Mouse (Mus musculus) hindbrain, embryonic 15.5 days (tissue): ENCODE measurements around the gene Plekhm3. TPM values are rescaled to one million over a fixed set of nuclear protein-coding genes. Genes with fewer than 3 reads are reported as not detected.

ENCODE experiments used
- ATAC-seq: fragments of 200-750 bp; cut with Nextera tagmentation; 2 replicates; pipeline ENCODE4 v1.8.0; 2017; ENCODE audit warnings: low read depth, moderate number of reproducible peaks, moderate TSS enrichment; ENCODE audit not compliant: low FRiP score
- H3K27ac ChIP-seq: fragments of 300-500 bp; sonication (generic); replicated peaks from 2 replicates; pipeline ENCODE4 v1.5.1; 2015; ENCODE audit warnings: mild to moderate bottlenecking, inconsistent platforms
- H3K27me3 ChIP-seq: fragments of 300-500 bp; sonication (generic); 2 replicates; pipeline ENCODE4 v1.6.1; 2015; ENCODE audit warnings: control low read depth, inconsistent platforms
- H3K36me3 ChIP-seq: fragments of 300-500 bp; sonication (generic); 2 replicates; pipeline ENCODE4 v1.6.1; 2015; ENCODE audit warnings: control low read depth, inconsistent platforms
- H3K4me1 ChIP-seq: fragments of 300-500 bp; sonication (generic); replicated peaks from 2 replicates; pipeline ENCODE4 v1.6.1; 2015; ENCODE audit warnings: control low read depth, inconsistent platforms
- H3K4me2 ChIP-seq: fragments of 300-500 bp; sonication (generic); 2 replicates; pipeline ENCODE4 v1.6.1; 2015; ENCODE audit warnings: moderate library complexity, mild to moderate bottlenecking, inconsistent platforms
- H3K4me3 ChIP-seq: fragments of 300-500 bp; sonication (generic); 2 replicates; pipeline ENCODE4 v1.5.1; 2015; ENCODE audit warnings: mild to moderate bottlenecking, inconsistent platforms
- H3K9ac ChIP-seq: fragments of 300-500 bp; sonication (generic); 2 replicates; pipeline ENCODE4 v1.6.1; 2015; ENCODE audit warnings: inconsistent platforms
- H3K9me3 ChIP-seq: fragments of 300-500 bp; sonication (generic); 2 replicates; pipeline ENCODE4 v1.6.1; 2016; ENCODE audit warnings: control low read depth, inconsistent platforms
- WGBS: fragments of 180-500 bp; shearing (Covaris S2); methylation state at CpG from one replicate; pipeline ENCODE4 v1.1.7; 2015; 5-methylcytosine and 5-hydroxymethylcytosine counted together
- polyA plus RNA-seq: library from polyadenylated mRNA; unstranded; fragments of >200 nt; fragmentation: Nextera tagmentation; extraction: Ambion mirVana; gene quantifications from 2 replicates; pipeline ENCODE4 v1.2.1, GENCODE M21; 2015

Gene Plekhm3
- polyA plus RNA-seq, 1 experiment from 2014 or later, result 11.1 TPM

DNA sequence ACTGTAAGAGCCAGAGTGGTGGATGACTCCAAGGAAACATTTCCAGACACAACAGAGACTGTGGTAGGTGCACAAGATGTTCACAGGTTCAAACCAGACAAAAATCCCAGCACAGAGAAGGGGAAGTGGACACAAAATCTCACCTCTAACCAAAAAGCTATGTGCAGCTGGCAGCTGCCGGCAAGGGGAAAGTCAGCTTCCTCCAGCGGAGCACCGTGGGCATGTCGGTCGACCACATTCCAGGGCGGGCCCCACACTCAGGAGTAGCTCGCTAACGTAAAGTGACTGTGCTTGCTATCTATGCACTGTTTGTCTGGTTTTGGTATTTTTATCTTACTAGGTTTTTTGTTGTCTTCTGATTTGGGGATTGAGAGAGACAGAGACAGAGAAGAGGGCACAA lies 7.2 kb downstream of the Plekhm3 start:
- H3K27ac ChIP-seq, result no peak overlapping the region
- no peak overlapping the region for H3K4me2 ChIP-seq
- no peak overlapping the region for H3K4me3 ChIP-seq
- no peak overlapping the region for H3K9ac ChIP-seq
- H3K36me3 ChIP-seq, result 0 out of 2 replicates have a peak, but pooled peaks cover 3% of the 10 kb centered on the region
- no peaks in the 10 kb centered on the region for H3K9me3 ChIP-seq
- 83% methylated on average over 8 of the region's 8 CpGs for WGBS
- no peak for ATAC-seq
- H3K27me3 ChIP-seq, result no peaks in the 10 kb centered on the region
- no peaks in the 10 kb centered on the region for H3K4me1 ChIP-seq

DNA sequence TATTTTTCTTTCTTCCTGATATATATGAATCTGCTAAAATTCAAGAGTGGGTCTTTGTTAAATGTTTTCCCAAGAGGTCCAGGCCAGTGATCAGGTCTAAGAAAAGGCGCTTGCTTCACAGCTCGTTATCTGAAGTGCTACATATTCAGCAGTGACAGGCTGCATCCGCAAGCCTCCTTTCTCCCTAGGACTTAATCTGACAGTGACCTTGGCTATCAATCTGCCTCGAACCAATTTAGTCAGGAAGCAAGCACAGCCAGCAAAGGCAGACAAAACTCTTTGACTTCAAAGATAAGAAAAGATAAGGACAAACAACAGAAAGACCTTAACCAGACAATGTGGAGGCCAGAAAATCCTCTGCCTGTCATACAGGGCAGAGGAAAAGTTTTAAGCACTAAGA lies 10.5 kb downstream of the Plekhm3 start:
- ATAC-seq, result no peak
- H3K4me2 ChIP-seq, result no peak overlapping the region
- no peaks in the 10 kb centered on the region for H3K27me3 ChIP-seq
- 0 out of 2 replicates have a peak, but pooled peaks cover 9% of the 10 kb centered on the region for H3K36me3 ChIP-seq
- H3K4me1 ChIP-seq, result no peaks in the 10 kb centered on the region
- no peak overlapping the region for H3K9ac ChIP-seq
- no peak overlapping the region for H3K4me3 ChIP-seq
- no peaks in the 10 kb centered on the region for H3K9me3 ChIP-seq
- WGBS, result 53% methylated on average over 4 of the region's 4 CpGs
- H3K27ac ChIP-seq, result no peak overlapping the region

DNA sequence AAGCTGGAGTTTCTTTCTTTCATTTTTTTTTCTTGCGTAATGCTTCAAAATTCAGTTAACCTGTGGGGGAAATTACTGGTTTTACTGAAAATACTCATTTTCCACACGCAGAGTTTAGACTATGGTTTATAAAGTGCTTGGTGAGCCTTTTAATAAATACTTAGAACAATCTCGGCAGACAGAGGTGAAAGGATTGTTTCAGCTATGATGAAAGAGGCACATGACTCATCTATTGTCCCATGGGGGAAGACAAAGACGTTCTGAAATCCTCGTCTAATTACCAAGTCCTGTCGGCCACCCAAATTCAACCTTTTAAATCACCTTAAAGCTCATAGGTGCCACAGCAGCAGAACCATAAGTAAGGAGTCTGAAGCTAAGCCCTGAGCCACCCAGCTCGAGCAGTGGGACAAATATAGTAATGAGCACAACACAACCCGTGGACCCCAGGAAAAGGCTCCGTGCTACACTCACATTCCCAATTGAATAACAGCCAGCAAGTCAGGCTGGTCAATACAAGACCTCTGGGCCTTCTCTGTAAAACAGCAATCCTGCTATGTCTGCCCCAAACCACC lies 11.3 kb downstream of the Plekhm3 start:
- H3K4me2 ChIP-seq, result no peak overlapping the region
- ATAC-seq, result no peak
- WGBS, result 59% methylated on average over 9 of the region's 9 CpGs

DNA sequence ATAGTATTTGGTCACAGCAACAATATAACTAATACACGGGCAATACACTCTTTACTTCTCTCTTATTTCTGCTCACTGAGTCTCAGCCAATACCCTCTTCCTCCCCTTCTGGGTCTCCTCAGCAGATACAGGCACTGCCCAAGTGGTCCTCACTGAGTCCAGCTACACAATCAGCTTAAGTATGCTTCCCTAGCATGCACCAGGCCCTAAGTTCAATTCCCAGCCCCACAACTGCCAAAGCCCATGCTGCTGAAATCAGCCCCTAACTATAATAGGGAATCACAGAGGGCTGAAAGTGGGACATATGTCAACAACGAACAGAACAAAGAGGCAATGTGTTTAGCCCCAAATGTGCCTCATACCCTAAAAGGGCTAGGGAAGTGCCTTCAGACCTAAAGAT lies 11.9 kb downstream of the Plekhm3 start:
- no peak for ATAC-seq
- no peaks in the 10 kb centered on the region for H3K9me3 ChIP-seq

More for the DNA sequence above, 11.3 kb downstream of the Plekhm3 start:
- Histone ChIP-seq H3K36me3 (0 out of 2 replicates have a peak, but pooled peaks cover 9% of the 10 kb centered on the region), H3K9me3 (no peaks in the 10 kb centered on the region), H3K27me3 (no peaks in the 10 kb centered on the region), H3K4me1 (no peaks in the 10 kb centered on the region), H3K4me3 (no peak overlapping the region), H3K9ac (no peak overlapping the region), H3K27ac (no peak overlapping the region)

DNA sequence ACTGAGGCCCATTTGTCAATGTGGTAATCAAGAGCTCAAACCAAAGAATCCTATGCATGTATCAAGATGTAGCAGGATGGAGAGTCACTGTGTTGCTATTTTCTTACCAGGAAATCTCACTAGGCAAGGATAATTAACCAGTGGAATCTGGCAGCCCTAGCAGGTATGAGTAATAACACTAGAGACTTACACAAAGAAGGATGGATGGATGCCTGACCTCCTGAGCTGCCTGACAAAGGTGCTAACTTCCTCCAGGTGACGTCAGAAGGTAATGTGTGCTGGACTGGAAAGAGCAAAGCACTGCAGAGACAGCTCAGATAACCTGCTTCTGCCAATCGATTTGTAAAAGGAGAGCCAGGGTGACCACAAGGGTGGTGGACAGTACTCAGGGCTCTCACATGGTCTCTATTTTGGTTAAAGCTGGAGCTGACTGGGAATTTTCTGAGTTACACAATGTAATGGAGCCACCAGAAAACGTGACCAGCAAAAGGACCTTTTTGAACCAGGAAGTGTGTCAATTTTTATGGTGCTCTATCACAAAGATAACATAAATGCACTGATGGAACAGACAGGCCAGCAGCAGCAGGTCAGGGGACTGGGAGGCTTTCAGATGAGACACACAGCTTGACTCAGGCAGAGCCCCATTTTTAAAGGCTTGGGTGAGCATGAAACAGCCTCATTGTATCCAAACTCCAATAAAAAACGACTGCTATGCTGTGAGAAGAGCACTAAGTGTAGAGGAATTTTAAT lies 14.4 kb downstream of the Plekhm3 start:
- H3K27me3 ChIP-seq, result no peaks in the 10 kb centered on the region
- H3K4me3 ChIP-seq, result no peak overlapping the region
- no peaks in the 10 kb centered on the region for H3K9me3 ChIP-seq
- peaks cover 8% of the 10 kb centered on the region; the same call in 1 of the 2 replicates for H3K36me3 ChIP-seq
- H3K4me1 ChIP-seq, result no peaks in the 10 kb centered on the region
- no peak overlapping the region for H3K9ac ChIP-seq
- 78% methylated on average over 4 of the region's 4 CpGs for WGBS
- H3K4me2 ChIP-seq, result no peak overlapping the region
- ATAC-seq, result no peak
- H3K27ac ChIP-seq, result no peak overlapping the region

More for the DNA sequence above, 11.9 kb downstream of the Plekhm3 start:
- Histone ChIP-seq H3K9ac (no peak overlapping the region), H3K4me2 (no peak overlapping the region), H3K36me3 (0 out of 2 replicates have a peak, but pooled peaks cover 9% of the 10 kb centered on the region), H3K27ac (no peak overlapping the region), H3K27me3 (no peaks in the 10 kb centered on the region), H3K4me1 (no peaks in the 10 kb centered on the region), H3K4me3 (no peak overlapping the region)
- WGBS, result 94% methylated on average over 2 of the region's 2 CpGs

DNA sequence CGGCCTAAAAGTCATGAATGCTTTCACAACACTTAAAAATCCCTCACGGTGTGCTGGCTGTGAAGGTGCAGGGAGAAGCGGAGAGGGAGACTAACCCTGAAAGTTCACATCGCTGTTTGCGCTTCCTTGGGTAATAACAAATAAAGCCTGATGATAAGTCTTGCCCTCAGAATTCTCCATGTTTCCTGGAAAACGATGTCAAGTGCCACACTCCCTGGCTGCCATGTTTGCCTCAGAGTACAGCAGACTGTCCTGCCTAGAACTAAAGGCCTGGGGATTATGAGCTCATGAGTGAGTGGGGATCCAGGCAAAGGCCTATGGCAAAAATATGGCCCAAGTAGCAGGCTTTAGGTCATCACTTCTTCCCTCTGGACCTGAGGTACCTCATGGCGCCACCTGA lies 17.7 kb downstream of the Plekhm3 start:
- WGBS, result 91% methylated on average over 7 of the region's 7 CpGs
- Histone ChIP-seq H3K27me3 (no peaks in the 10 kb centered on the region), H3K9me3 (no peaks in the 10 kb centered on the region), H3K4me2 (no peak overlapping the region), H3K9ac (no peak overlapping the region), H3K36me3 (peaks cover 15% of the 10 kb centered on the region; the same call in 1 of the 2 replicates), H3K4me3 (no peak overlapping the region), H3K4me1 (no peaks in the 10 kb centered on the region), H3K27ac (no peak overlapping the region)
- no peak for ATAC-seq

DNA sequence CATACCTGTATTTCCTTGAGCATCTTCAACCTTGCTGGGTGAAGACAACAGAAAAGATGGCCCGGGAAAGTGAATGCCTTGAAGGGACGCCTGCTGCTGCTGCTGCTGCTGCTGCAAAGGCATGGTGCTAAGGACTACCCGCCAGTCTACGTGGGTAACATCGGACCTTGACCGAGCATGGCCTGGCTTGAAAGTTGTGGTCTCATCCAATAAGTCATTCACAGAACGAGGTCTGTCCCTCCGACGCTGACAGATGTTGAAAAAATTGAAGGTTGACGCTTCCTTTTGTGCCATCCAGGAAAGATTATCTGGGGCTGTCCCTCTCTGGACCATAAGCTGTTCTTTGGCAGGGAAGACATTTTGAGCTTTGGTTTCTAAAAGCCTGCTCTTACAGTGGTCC lies 18.9 kb downstream of the Plekhm3 start:
- Histone ChIP-seq H3K9ac (no peak overlapping the region), H3K27ac (no peak overlapping the region), H3K27me3 (no peaks in the 10 kb centered on the region), H3K4me3 (no peak overlapping the region), H3K4me1 (no peaks in the 10 kb centered on the region), H3K4me2 (no peak overlapping the region), H3K36me3 (peaks cover 13% of the 10 kb centered on the region; the same call in 1 of the 2 replicates), H3K9me3 (no peaks in the 10 kb centered on the region)
- no peak for ATAC-seq
- 93% methylated on average over 10 of the region's 10 CpGs for WGBS

DNA sequence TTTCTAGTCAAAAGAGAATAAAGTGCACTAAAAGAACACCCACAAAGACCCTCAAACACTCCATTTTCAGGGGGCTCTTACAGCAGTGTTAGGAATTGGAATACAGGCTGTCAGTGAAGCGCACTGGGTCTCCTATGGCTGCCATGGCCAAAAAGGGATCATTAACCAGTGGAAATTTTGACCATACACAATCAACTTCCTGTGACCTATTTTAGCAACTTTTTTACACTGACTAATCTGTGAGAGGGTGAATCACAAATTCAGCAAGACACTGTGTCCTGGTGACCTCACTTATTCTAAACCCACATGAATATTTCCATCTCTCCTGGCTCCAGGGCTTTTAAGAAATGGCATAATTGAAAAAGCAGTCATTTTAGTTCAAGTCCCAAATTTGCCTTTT lies 23.7 kb downstream of the Plekhm3 start:
- Histone ChIP-seq H3K27me3 (no peaks in the 10 kb centered on the region), H3K36me3 (peaks cover 10% of the 10 kb centered on the region; the same call in 1 of the 2 replicates), H3K27ac (no peak overlapping the region), H3K4me1 (no peaks in the 10 kb centered on the region), H3K9me3 (no peaks in the 10 kb centered on the region), H3K4me3 (no peak overlapping the region), H3K9ac (no peak overlapping the region), H3K4me2 (no peak overlapping the region)
- 100% methylated on average over 1 of the region's 1 CpGs for WGBS
- no peak for ATAC-seq

DNA sequence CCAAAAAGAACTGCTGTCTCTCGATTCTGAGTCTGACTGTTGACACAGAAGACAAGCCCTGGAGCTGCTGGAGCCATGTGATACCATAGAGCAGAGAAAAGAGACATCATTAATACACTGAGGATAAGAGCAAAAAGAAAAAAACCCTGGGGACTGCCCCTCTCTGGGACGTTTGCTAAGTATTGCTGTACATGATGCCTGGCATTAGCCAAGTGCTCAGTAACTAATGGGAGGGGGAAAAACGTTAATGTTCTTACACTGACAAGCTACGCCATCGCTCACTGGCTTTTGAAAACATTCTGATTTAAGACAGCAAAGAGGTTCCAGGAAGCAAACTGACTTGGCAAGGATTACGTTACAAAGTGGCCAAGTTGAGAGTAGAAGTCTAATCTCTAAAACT lies 26.5 kb downstream of the Plekhm3 start:
- Histone ChIP-seq H3K27ac (no peak overlapping the region), H3K9ac (no peak overlapping the region), H3K4me2 (no peak overlapping the region), H3K4me3 (no peak overlapping the region), H3K4me1 (no peaks in the 10 kb centered on the region), H3K36me3 (no peaks in the 10 kb centered on the region), H3K27me3 (no peaks in the 10 kb centered on the region), H3K9me3 (no peaks in the 10 kb centered on the region)
- ATAC-seq, result no peak
- WGBS, result 79% methylated on average over 6 of the region's 6 CpGs

DNA sequence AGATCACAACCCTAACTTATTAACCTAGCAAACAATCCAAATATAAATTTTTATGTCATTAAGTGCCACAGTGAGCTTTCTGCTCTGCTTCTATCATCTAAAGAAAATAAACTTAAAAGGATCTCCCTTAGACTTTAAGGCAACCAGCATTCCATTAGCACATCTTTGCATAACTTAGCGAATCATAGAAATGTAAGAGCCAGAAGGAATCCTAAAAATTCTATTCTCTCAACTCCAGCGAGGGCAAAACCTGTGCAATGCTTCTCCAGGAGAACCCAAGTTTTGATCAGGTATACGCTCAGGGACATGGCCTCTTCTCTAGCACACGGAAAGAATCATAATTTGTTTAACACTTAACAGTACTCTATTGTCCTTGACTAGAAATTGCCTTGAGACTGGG lies 27.0 kb downstream of the Plekhm3 start:
- no peaks in the 10 kb centered on the region for H3K36me3 ChIP-seq
- no peak overlapping the region for H3K27ac ChIP-seq
- WGBS, result 84% methylated on average over 4 of the region's 4 CpGs
- H3K4me2 ChIP-seq, result no peak overlapping the region
- no peaks in the 10 kb centered on the region for H3K4me1 ChIP-seq
- H3K9ac ChIP-seq, result no peak overlapping the region
- no peaks in the 10 kb centered on the region for H3K27me3 ChIP-seq
- ATAC-seq, result no peak
- no peak overlapping the region for H3K4me3 ChIP-seq
- no peaks in the 10 kb centered on the region for H3K9me3 ChIP-seq

DNA sequence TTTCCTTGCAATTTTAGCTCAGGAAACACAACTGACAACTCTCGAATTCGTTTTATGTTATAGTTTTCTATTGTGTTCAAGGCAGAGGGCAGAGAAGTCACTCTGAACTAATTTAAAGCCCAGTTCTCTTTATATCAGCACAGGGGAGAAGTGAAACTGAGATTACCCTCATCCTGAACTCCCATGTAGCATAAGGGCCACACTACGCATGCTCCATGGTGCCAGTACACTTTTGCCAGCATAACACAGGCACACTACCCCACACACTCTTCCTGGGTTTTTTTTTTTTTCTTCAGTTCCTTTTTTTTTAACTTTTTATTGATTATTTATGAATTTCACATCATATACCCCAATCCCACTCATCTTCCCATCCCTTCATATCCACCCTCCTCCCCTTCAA lies 28.1 kb downstream of the Plekhm3 start:
- WGBS, result 95% methylated on average over 3 of the region's 3 CpGs
- H3K4me2 ChIP-seq, result no peak overlapping the region

DNA sequence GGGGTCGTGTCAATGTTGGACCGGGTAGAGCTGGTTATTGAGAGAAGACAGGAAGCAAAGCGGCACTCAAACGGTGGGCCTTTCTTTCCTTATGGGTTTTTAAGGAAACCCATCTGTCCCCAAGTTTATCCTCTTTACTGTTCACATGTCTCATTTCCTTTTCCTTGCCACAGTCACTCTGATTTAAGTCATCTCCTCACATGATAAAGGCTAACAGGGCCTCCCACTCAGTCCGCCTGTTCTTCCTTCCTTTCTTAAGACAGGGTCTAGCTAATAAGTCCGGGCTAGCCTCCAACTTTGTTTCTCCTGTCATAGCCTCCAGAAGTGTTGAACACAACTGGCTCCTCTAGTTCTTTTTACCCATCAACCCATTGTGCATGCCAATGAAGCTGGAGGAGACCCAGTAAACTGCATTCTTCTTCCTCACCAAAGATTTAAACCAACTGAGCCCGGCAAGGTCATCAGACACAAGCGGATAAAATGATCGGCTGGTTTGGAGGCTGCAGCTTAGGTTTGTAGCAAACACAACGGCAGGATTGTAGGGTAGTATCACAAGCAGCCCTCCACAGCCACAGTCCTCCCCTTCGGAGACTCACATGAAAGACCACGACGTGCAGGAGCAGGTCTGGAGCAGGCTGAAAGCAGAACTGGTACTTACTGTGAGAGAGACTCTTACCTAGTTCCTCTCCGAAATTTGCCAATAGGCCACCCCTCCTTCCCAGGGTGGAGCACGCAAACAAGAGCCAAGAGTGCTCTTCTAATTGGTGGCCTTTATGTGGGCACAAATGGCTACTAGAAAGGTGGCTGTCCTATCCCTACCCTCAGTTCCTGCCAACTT lies 29.0 kb downstream of the Plekhm3 start:
- Histone ChIP-seq H3K27ac (no peak overlapping the region), H3K9me3 (no peaks in the 10 kb centered on the region), H3K4me3 (no peak overlapping the region), H3K4me2 (no peak overlapping the region), H3K4me1 (no peaks in the 10 kb centered on the region), H3K9ac (no peak overlapping the region), H3K36me3 (no peaks in the 10 kb centered on the region), H3K27me3 (no peaks in the 10 kb centered on the region)
- ATAC-seq, result no peak
- WGBS, result 94% methylated on average over 15 of the region's 15 CpGs

More for the DNA sequence above, 28.1 kb downstream of the Plekhm3 start:
- Histone ChIP-seq H3K4me3 (no peak overlapping the region), H3K9ac (no peak overlapping the region), H3K9me3 (no peaks in the 10 kb centered on the region), H3K36me3 (no peaks in the 10 kb centered on the region), H3K27ac (no peak overlapping the region), H3K27me3 (no peaks in the 10 kb centered on the region), H3K4me1 (no peaks in the 10 kb centered on the region)
- ATAC-seq, result no peak
